Mouse (Mus musculus): ENCODE results near the gene Man1a2. TPM values are rescaled to one million over a fixed set of nuclear protein-coding genes. Genes with fewer than 3 reads are reported as not detected.

The Man1a2 gene
- polyA plus RNA-seq, 1 experiment from 2014 or later = 30.7 TPM

GRCm38 (mm10) chr3:100561561-100562175 is 123.6 kb downstream of the Man1a2 start:
- no peak for ATAC-seq
- Histone ChIP-seq H3K9ac (ENCODE audit: low read depth, low read length) (no peak overlapping the region), H3K9me3 (replicated peaks; ENCODE audit: control insufficient read depth, low read length, poor library complexity, severe bottlenecking) (no peaks in the 10 kb centered on the region), H3K4me3 (ENCODE audit: low read depth, low read length) (no peak overlapping the region), H3K27ac (ENCODE audit: low read length) (no peak overlapping the region), H3K4me1 (ENCODE audit: control insufficient read depth, insufficient read depth, low read length) (no peaks in the 10 kb centered on the region), H3K4me2 (ENCODE audit: low read length) (no peak overlapping the region), H3K36me3 (ENCODE audit: control insufficient read depth, insufficient read depth, low read length) (0 out of 2 replicates have a peak, but pooled peaks cover 5% of the 10 kb centered on the region), H3K27me3 (ENCODE audit: control insufficient read depth, insufficient read depth, low read depth, low read length) (no peaks in the 10 kb centered on the region)
- 100% methylated on average over 2 of the region's 2 CpGs for WGBS

GRCm38 (mm10) chr3:100559431-100559830 is 125.9 kb downstream of the Man1a2 start:
- no peaks in the 10 kb centered on the region for H3K9me3 ChIP-seq (replicated peaks; ENCODE audit: control insufficient read depth, low read length, poor library complexity, severe bottlenecking)
- ATAC-seq = no peak
- 96% methylated on average over 7 of the region's 7 CpGs for WGBS

GRCm38 (mm10) chr3:100558211-100558708 is 127.0 kb downstream of the Man1a2 start:
- Histone ChIP-seq H3K27ac (ENCODE audit: low read length) (no peak overlapping the region), H3K4me1 (ENCODE audit: control insufficient read depth, insufficient read depth, low read length) (no peaks in the 10 kb centered on the region), H3K4me2 (ENCODE audit: low read length) (no peak overlapping the region), H3K9me3 (replicated peaks; ENCODE audit: control insufficient read depth, low read length, poor library complexity, severe bottlenecking) (no peaks in the 10 kb centered on the region), H3K27me3 (ENCODE audit: control insufficient read depth, insufficient read depth, low read depth, low read length) (no peaks in the 10 kb centered on the region), H3K36me3 (ENCODE audit: control insufficient read depth, insufficient read depth, low read length) (0 out of 2 replicates have a peak, but pooled peaks cover 5% of the 10 kb centered on the region), H3K4me3 (ENCODE audit: low read depth, low read length) (no peak overlapping the region), H3K9ac (ENCODE audit: low read depth, low read length) (no peak overlapping the region)
- no peak for ATAC-seq
- 91% methylated on average over 4 of the region's 4 CpGs for WGBS

More at GRCm38 (mm10) chr3:100559431-100559830, 125.9 kb downstream of the Man1a2 start:
- Histone ChIP-seq H3K27me3 (ENCODE audit: control insufficient read depth, insufficient read depth, low read depth, low read length) (no peaks in the 10 kb centered on the region), H3K27ac (ENCODE audit: low read length) (no peak overlapping the region), H3K36me3 (ENCODE audit: control insufficient read depth, insufficient read depth, low read length) (0 out of 2 replicates have a peak, but pooled peaks cover 5% of the 10 kb centered on the region), H3K4me1 (ENCODE audit: control insufficient read depth, insufficient read depth, low read length) (no peaks in the 10 kb centered on the region), H3K4me3 (ENCODE audit: low read depth, low read length) (no peak overlapping the region), H3K4me2 (ENCODE audit: low read length) (no peak overlapping the region), H3K9ac (ENCODE audit: low read depth, low read length) (no peak overlapping the region)

GRCm38 (mm10) chr3:100554843-100555242 is 130.5 kb downstream of the Man1a2 start:
- H3K4me3 ChIP-seq (ENCODE audit: low read depth, low read length) = no peak overlapping the region
- no peak overlapping the region for H3K27ac ChIP-seq (ENCODE audit: low read length)
- no peak for ATAC-seq
- H3K9me3 ChIP-seq (replicated peaks; ENCODE audit: control insufficient read depth, low read length, poor library complexity, severe bottlenecking) = no peaks in the 10 kb centered on the region
- H3K4me2 ChIP-seq (ENCODE audit: low read length) = no peak overlapping the region
- no peaks in the 10 kb centered on the region for H3K27me3 ChIP-seq (ENCODE audit: control insufficient read depth, insufficient read depth, low read depth, low read length)
- no peaks in the 10 kb centered on the region for H3K4me1 ChIP-seq (ENCODE audit: control insufficient read depth, insufficient read depth, low read length)
- no peak overlapping the region for H3K9ac ChIP-seq (ENCODE audit: low read depth, low read length)
- 46% methylated on average over 5 of the region's 5 CpGs for WGBS
- no peaks in the 10 kb centered on the region for H3K36me3 ChIP-seq (ENCODE audit: control insufficient read depth, insufficient read depth, low read length)

GRCm38 (mm10) chr3:100552171-100552570 is 133.1 kb downstream of the Man1a2 start:
- no peak overlapping the region for H3K9ac ChIP-seq (ENCODE audit: low read depth, low read length)
- no peaks in the 10 kb centered on the region for H3K36me3 ChIP-seq (ENCODE audit: control insufficient read depth, insufficient read depth, low read length)
- H3K4me3 ChIP-seq (ENCODE audit: low read depth, low read length) = no peak overlapping the region
- no peaks in the 10 kb centered on the region for H3K27me3 ChIP-seq (ENCODE audit: control insufficient read depth, insufficient read depth, low read depth, low read length)
- no peak overlapping the region for H3K4me2 ChIP-seq (ENCODE audit: low read length)
- H3K4me1 ChIP-seq (ENCODE audit: control insufficient read depth, insufficient read depth, low read length) = no peaks in the 10 kb centered on the region
- ATAC-seq = no peak
- H3K27ac ChIP-seq (ENCODE audit: low read length) = no peak overlapping the region
- no peaks in the 10 kb centered on the region for H3K9me3 ChIP-seq (replicated peaks; ENCODE audit: control insufficient read depth, low read length, poor library complexity, severe bottlenecking)
- whole genome bisulfite sequencing = 91% methylated on average over 1 of the region's 3 CpGs

DNA sequence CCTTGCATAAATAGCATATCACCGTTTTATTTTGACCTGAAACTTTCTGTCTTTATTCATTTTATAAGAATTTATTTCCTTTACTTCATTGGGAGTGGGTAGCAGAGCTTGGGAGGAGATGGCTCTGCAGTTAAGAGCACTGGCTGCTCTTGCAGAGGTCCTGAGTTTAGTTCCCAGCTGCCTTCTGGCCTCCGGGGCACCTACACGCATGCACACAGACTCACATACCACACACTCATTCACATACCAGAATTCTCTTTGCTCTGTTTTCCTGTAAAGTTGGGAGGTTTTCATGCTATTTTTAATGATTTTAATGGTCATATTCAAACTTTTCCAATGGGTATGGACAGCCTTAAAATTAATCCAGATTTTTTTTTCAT is 137.4 kb downstream of the Man1a2 start:
- no peaks in the 10 kb centered on the region for H3K27me3 ChIP-seq (ENCODE audit: control insufficient read depth, insufficient read depth, low read depth, low read length)
- no peak overlapping the region for H3K27ac ChIP-seq (ENCODE audit: low read length)
- no peaks in the 10 kb centered on the region for H3K36me3 ChIP-seq (ENCODE audit: control insufficient read depth, insufficient read depth, low read length)
- H3K4me3 ChIP-seq (ENCODE audit: low read depth, low read length) = no peak overlapping the region
- no peaks in the 10 kb centered on the region for H3K9me3 ChIP-seq (replicated peaks; ENCODE audit: control insufficient read depth, low read length, poor library complexity, severe bottlenecking)
- no peak for ATAC-seq
- 89% methylated on average over 3 of the region's 3 CpGs for WGBS
- H3K9ac ChIP-seq (ENCODE audit: low read depth, low read length) = no peak overlapping the region
- no peak overlapping the region for H3K4me2 ChIP-seq (ENCODE audit: low read length)
- H3K4me1 ChIP-seq (ENCODE audit: control insufficient read depth, insufficient read depth, low read length) = no peaks in the 10 kb centered on the region

- Histone ChIP-seq H3K27me3 (ENCODE audit: control insufficient read depth, insufficient read depth, low read depth, low read length) (no peaks in the 10 kb centered on the region), H3K9ac (ENCODE audit: low read depth, low read length) (no peak overlapping the region), H3K27ac (ENCODE audit: low read length) (no peak overlapping the region), H3K4me1 (ENCODE audit: control insufficient read depth, insufficient read depth, low read length) (no peaks in the 10 kb centered on the region), H3K36me3 (ENCODE audit: control insufficient read depth, insufficient read depth, low read length) (no peaks in the 10 kb centered on the region), H3K4me2 (ENCODE audit: low read length) (no peak overlapping the region), H3K4me3 (ENCODE audit: low read depth, low read length) (no peak overlapping the region), H3K9me3 (replicated peaks; ENCODE audit: control insufficient read depth, low read length, poor library complexity, severe bottlenecking) (no peaks in the 10 kb centered on the region)
- WGBS = 87% methylated on average over 10 of the region's 10 CpGs
- no peak for ATAC-seq
These were observed 138.0 kb downstream of the Man1a2 start for GRCm38 (mm10) chr3:100547162-100547912.

GRCm38 (mm10) chr3:100536686-100537085 is 148.6 kb downstream of the Man1a2 start:
- 98% methylated on average over 2 of the region's 2 CpGs for WGBS
- no peak overlapping the region for H3K9ac ChIP-seq (ENCODE audit: low read depth, low read length)

DNA sequence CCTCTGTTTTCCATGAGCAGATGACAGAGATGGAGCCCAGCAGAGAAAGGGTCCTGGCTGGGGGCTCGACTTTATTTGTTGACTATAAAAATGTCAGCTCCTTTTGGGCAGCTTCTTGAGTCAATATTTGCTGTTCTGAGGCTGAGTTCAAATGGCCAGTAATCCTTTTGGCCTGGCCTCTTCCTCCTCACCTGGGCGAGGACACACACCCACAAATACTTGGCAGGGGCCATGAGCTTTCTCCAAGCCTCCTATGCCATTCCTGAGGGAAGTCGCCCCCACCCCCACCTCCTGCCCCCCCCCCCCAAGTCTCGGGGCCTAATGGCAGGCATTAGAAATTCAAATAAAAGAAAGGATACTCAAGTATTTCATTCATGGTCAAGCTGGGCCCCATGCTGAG is 149.4 kb downstream of the Man1a2 start:
- Histone ChIP-seq H3K9ac (ENCODE audit: low read depth, low read length) (no peak overlapping the region), H3K27me3 (ENCODE audit: control insufficient read depth, insufficient read depth, low read depth, low read length) (no peaks in the 10 kb centered on the region), H3K4me2 (ENCODE audit: low read length) (no peak overlapping the region), H3K4me1 (ENCODE audit: control insufficient read depth, insufficient read depth, low read length) (no peaks in the 10 kb centered on the region), H3K9me3 (replicated peaks; ENCODE audit: control insufficient read depth, low read length, poor library complexity, severe bottlenecking) (no peaks in the 10 kb centered on the region), H3K27ac (ENCODE audit: low read length) (no peak overlapping the region), H3K4me3 (ENCODE audit: low read depth, low read length) (no peak overlapping the region), H3K36me3 (ENCODE audit: control insufficient read depth, insufficient read depth, low read length) (no peaks in the 10 kb centered on the region)
- ATAC-seq = no peak
- 74% methylated on average over 4 of the region's 4 CpGs for WGBS

More at GRCm38 (mm10) chr3:100536686-100537085, 148.6 kb downstream of the Man1a2 start:
- Histone ChIP-seq H3K27me3 (ENCODE audit: control insufficient read depth, insufficient read depth, low read depth, low read length) (no peaks in the 10 kb centered on the region), H3K4me2 (ENCODE audit: low read length) (no peak overlapping the region), H3K9me3 (replicated peaks; ENCODE audit: control insufficient read depth, low read length, poor library complexity, severe bottlenecking) (no peaks in the 10 kb centered on the region), H3K27ac (ENCODE audit: low read length) (no peak overlapping the region), H3K36me3 (ENCODE audit: control insufficient read depth, insufficient read depth, low read length) (no peaks in the 10 kb centered on the region), H3K4me1 (ENCODE audit: control insufficient read depth, insufficient read depth, low read length) (no peaks in the 10 kb centered on the region), H3K4me3 (ENCODE audit: low read depth, low read length) (no peak overlapping the region)
- ATAC-seq = no peak
